Mouse (Mus musculus) urinary bladder, postnatal 25 days (tissue): Measurements from ENCODE around the gene Fh1.

ENCODE experiments used
- DNase-seq: peaks from one replicate; pipeline ENCODE4 v3.0.0; 2022; ENCODE audit warnings: low spot score

Gene Fh1

GRCm38 (mm10) chr1:175625257-175625879, at the start of gene Fh1:
TSS of gene Fh1 (minus strand) at chr1:175625635.
- DNase-seq: peak; percentile 90

- DNase-seq: no peak
Measured at GRCm38 (mm10) chr1:175675116-175675515, 49.7 kb upstream of the Fh1 start.

GRCm38 (mm10) chr1:175673563-175674325, 48.3 kb upstream of the Fh1 start:
- DNase-seq: no peak

- DNase-seq: no peak
Measured at GRCm38 (mm10) chr1:175671626-175672025, 46.2 kb upstream of the Fh1 start.

GRCm38 (mm10) chr1:175670042-175670441, 44.6 kb upstream of the Fh1 start:
- no peak for DNase-seq

GRCm38 (mm10) chr1:175669456-175669855, 44.0 kb upstream of the Fh1 start:
- no peak for DNase-seq

GRCm38 (mm10) chr1:175668666-175669405, 43.4 kb upstream of the Fh1 start:
- DNase-seq: no peak

- no peak for DNase-seq
Measured at GRCm38 (mm10) chr1:175659900-175660299, 34.5 kb upstream of the Fh1 start.

- no peak for DNase-seq
Measured at GRCm38 (mm10) chr1:175648615-175649014, 23.2 kb upstream of the Fh1 start.

GRCm38 (mm10) chr1:175646952-175647351, 21.5 kb upstream of the Fh1 start:
- DNase-seq: no peak

GRCm38 (mm10) chr1:175643496-175644265, 18.2 kb upstream of the Fh1 start:
- no peak for DNase-seq

GRCm38 (mm10) chr1:175640435-175641150, 15.2 kb upstream of the Fh1 start:
- no peak for DNase-seq

GRCm38 (mm10) chr1:175639072-175639471, 13.6 kb upstream of the Fh1 start:
- DNase-seq: no peak

- DNase-seq: no peak
Measured at GRCm38 (mm10) chr1:175637677-175638076, 12.2 kb upstream of the Fh1 start.

- DNase-seq: no peak
Measured at GRCm38 (mm10) chr1:175632470-175632869, 7.0 kb upstream of the Fh1 start.

- DNase-seq: no peak
Measured at GRCm38 (mm10) chr1:175631721-175632221, 6.3 kb upstream of the Fh1 start.

- no peak for DNase-seq
Measured at GRCm38 (mm10) chr1:175631080-175631479, 5.6 kb upstream of the Fh1 start.

- DNase-seq: no peak
Measured at GRCm38 (mm10) chr1:175630345-175630744, 4.9 kb upstream of the Fh1 start.

GRCm38 (mm10) chr1:175629248-175629647, 3.8 kb upstream of the Fh1 start:
- no peak for DNase-seq

- no peak for DNase-seq
Measured at GRCm38 (mm10) chr1:175625990-175626692, 706 bp upstream of the Fh1 start.

GRCm38 (mm10) chr1:175623656-175624055, 1.8 kb downstream of the Fh1 start:
- DNase-seq: no peak
